Mouse (Mus musculus) erythroblast, embryonic 14.5 days (primary cell): Measurements from ENCODE around the gene Zwint.

Source experiments
- GATA1 ChIP-seq: IDR thresholded peaks from 2 replicates; pipeline ENCODE4 v1.6.1; 2012; ENCODE audit warnings: low read length, inconsistent platforms, mixed read lengths
- TAL1 ChIP-seq: IDR thresholded peaks from 3 replicates; pipeline ENCODE4 v1.6.1; 2012; ENCODE audit warnings: low read length, inconsistent platforms, mixed read lengths

DNA sequence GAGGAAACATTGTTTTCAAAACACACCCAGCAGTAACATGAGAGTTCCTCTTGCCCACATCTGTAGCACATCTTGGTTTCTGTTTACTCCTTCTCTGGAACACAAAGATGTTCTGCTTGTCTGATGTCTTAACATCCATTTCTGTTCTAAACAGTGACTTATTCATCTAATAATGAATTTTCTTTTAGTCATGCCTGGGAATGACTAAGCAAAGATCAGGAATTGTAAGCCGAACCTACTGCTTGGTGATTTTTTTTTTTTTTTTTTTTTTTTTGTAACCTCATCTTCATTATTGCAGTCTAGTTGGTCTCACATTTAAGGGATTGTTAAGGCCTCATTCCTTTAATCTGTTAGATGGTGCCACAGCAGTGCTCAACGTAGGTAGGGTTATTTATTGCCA, 848 bp upstream of the Zwint start:
- TF ChIP-seq GATA1 (no peak), TAL1 (no peak)
